Mouse (Mus musculus) adrenal gland, adult 2 months (tissue): Measurements from ENCODE around the gene Ttc30b. TPM values are rescaled to one million over a fixed set of nuclear protein-coding genes. Genes with fewer than 3 reads are reported as not detected.
"Not testable (repeated sequence)": the region's sequence is repeated elsewhere in the genome, so short reads cannot be mapped to it uniquely, and the experiment has no call there.

Experiments
- DNase-seq: peaks from one replicate; pipeline ENCODE4 v3.0.0; 2021
- polyA plus RNA-seq: library from polyadenylated mRNA; depleted of rRNA; stranded (reverse); fragments of >200 nt; gene quantifications from 2 replicates; pipeline ENCODE4 v1.2.3, GENCODE M21; 2012; rRNA removed
- total RNA-seq, 2 experiments: library from RNA; stranded (reverse); gene quantifications; 2 replicates each; pipeline ENCODE4 v1.2.3; 2021

Gene Ttc30b
- total and polyA plus RNA-seq, 3 experiments: 12.5 to 27.4 (median 25.3) TPM

DNA sequence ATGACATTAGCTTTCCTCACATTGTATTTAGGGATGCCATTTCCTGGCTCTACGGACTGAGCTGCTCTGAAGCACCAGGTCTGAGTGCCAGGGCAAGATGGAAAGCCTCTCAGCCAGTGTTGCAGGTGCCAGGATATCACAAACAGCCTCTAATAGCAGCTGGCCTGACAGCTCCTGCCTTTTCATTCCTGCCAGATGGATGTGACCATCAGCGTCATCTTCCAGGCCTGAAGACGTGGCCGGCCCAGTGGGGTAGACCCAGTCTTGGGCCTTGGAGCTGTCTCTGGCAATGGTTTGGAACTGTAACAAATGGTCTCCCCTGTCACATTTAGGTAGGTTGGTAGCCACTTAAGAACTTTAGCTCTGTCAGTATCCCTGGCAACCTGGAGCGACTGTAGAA lies 14.9 kb upstream of the Ttc30b start:
- DNase-seq: no peak

DNA sequence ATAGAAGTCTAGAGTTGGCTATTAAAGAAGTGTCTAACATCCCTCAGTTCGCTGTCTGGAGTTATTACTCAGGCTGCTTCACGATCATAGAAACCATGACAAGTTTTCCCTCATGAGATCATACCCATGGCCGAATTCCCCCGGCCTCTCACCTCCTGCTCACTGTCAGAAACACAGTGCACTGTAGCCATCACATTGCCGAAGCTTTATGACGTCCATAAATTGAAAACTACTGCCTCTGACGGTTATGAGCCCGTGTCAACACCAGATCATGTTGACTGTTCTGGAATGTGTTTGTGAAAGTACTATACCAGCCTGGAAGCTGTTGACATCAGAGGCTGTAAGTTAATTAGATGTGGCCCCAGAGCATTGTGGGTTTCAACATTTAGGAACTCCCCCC lies 12.3 kb upstream of the Ttc30b start:
- DNase-seq: no peak

DNA sequence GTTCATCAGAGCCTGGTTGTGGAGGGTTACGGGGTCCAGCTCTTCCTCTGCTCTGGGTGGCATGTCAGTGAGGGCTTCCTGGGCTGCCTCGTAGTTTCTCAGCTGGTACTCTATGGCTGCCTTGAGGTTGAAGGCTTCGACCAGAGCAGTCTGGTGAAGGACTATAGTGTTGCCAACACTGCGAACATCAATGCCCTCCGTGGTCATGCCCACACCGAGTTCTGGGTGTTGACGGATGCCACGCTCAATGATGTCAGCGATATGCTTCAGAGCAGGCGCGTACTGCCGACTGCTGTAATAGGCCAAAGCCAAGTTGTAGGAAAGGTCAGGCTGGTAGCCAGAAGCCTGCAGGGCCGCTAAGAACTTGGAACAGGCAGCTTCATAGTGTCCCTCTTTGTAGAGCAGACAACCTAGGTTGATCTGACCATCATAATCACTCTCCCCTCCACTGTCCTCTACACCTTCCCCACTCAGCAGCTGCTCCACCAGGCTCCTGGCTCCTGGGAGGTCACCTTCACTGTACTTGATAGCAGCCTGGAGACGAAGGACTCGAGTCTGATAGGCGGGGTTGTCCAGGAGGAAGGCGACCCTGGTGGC lies 767 bp downstream of the Ttc30b start:
- DNase-seq: peak; percentile 24

DNA sequence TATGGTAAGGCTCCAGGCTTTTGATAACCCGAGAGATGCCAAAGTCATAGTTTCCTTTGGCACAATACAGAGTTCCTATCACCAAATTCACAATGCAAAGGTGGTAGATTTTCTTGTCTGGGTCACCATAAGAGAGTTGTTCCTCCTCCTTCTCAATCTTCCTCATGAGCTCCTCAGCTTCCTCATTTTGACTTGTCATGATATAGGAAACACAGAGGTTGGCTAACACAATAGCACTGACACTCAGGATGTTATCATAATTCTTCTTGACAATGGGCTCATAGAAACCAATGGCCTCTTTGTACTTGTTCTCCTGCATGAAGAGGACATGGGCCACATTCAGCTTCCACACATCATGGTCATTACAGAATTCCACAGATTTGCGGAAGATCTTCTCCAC lies 1.7 kb downstream of the Ttc30b start:
- DNase-seq: not testable (repeated sequence)

DNA sequence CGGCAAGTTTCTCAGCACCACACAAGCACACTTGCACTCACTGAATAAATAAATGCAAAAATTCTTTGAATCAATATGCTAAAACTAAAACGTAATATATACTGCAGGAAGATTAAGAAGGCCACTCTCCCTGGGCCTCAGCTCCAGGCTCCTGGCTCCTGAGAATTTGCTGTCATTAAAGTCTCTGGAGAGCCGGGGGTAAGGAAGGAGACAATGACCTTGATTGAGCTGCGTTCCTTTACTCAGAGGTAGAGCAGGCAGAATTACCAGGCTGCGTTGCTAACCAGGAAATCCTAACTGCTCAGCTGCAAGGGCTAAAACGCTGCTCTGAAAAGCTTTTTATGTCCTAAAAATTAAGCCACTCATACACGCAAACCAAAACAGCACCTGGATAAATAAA lies 4.8 kb downstream of the Ttc30b start:
- DNase-seq: peak; percentile 22

DNA sequence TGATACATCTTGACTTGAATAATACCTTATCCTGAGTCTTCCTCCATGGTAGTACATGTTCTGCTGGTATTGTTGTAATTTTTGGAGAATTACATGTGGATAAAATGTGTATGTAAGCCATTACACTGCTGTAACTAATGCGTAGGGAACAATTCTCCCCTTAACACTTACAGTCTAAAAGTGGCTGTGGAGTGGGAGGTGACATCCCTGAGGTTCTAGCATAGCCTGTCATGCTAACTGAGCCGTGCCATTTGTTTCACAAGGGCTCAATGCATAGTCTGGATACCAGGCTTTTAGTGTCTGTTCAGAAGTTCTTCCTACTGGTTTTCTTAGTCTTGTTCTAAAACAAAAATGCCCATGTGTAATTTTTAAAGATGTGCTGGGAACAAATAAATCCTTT lies 7.4 kb downstream of the Ttc30b start:
- DNase-seq: no peak

DNA sequence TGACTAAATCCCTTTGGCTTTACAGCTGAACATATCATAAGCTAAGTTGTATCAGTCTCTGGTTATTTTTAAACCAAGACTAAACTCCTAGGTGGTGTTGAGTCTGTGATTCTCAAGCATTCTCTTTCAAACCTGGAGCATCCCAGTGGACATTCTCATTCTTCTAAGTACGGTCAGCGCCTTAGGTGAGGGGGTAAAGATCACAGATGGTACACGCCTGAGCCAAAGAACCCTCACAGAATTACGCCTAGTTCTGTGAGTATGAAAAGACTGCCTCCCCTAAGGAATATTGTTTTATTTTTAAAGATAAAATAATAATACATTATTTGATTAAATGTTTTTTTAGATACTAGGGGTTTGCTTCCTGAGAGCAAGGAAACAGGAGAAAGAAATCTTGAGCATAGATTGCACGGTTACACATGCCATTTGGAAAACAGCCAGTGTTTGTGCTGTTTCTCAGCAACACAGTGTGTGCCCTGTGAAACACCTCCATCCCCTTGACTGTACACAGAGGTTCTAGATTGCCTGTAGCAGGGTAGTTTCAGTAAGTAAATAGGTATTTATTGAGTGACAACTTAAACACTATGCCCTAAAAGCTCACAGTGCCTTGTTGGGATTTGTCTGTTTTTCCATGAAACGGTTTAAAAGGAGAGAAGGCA lies 8.5 kb downstream of the Ttc30b start:
- DNase-seq: no peak

DNA sequence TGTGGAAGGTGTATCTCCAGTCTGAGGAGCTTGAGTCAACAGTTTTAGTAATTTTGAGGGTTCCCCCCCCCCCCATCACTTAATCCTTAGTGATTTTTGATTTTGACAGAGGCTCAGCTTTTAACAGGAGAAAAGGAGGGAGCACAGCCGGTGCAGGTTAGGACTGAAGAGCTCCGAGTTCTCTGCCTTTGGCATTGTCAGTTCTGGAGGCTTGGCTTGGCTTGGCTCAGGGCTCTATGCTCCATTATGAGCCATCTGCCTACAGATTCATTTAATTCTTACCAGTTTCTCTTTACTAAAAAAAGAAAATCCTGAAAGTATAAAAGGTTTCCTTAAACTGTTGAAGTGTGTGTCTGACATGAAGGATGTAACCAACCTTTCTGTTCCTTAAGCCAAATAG lies 9.2 kb downstream of the Ttc30b start:
- no peak for DNase-seq

DNA sequence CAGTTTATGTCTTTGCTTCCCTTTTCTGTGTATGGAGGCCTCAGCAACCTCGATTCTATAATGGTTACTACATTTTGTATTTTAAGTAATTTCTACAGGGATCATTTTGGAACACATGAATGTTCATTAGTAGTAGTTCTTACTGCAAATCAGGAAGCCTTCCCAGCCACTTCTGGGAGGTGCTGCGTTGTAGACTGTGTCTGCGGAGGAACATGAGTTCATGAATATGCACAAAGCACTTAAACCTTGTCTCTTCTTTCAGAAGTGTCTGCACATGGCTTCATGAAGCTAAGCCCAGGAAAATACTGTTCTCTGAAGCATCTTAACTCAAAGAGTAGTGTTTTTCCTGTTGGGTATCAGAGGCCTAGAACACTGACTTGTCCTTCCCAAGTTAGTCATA lies 10.4 kb downstream of the Ttc30b start:
- DNase-seq: no peak

DNA sequence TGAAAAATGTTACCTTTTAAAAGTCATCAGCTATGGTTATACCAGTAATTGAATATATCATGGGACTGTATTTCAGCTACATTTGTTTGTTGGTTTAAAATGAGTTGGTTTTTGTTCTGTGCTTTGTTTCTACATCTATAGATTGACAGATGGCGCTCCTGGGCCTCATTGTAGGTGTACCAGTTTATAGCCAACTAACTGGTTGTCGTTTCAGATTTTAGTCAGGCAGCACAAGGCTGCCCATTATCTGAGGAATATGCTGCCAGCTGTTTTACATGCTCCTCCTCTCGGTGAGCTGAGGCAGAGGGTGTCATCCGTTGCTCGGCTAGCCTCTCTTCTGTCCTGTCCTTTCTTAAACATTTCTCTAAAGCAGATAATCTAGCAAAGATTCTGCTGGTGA lies 12.3 kb downstream of the Ttc30b start:
- no peak for DNase-seq

DNA sequence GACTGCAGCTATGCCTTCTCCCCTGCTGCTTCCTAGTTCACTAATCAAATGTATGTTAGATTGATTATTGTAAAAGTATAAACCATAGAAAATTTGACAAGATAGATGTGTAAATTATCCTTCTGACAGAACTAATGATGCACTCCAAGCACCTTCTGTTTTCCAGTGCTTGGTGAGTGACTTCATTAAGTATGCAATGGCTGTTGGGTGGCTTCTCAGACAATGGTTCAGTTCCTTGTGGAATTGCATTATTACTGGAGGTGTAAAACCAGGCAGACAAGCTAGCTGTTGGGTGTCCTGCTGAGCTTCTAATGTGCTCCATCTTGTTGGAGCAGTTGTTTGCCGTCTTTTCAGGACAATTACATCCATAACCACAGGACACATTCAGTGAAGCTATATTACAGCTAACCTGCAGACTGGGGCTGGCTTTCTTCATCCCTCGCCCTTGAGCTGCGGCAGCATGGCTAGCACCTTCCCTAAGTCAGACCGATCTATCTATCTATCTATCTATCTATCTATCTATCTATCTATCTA lies 14.5 kb downstream of the Ttc30b start:
- DNase-seq: no peak

DNA sequence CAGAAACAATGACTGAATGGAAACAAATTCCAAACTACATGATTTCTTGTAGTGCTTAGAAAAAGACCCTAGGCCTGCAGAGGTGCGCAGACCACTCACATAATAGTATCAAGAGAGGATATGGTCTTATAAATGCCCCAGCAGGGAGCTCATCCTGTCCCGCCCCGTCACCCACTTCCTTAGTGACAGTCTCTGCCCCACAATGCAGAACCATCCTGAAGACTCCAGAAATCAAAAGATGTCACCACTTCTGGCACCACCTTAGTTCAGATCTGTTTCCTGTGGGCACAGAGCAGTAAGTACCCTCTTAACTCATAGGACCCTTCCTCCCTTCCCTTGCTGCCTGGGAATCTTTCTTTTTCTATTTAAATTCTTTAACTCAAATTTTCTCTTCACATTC lies 23.3 kb downstream of the Ttc30b start:
- DNase-seq: no peak

DNA sequence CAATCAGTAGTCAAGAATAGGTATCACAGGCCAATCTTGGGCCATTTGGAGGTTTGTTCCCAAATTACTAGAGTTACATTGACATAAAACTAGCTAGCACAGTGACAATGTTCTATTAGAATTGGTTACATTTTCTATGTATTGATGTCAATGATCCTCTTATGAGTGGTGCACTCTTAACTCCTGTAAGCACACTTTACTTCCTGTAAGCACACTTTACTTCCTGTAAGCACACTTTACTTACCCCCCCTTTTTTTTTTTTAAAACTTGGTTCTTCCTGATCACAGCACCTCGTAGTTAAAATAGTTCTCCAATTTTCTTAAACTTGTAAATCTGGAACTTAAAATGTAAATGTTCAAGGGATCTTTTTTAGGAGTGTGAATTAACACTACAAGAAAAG lies 31.2 kb downstream of the Ttc30b start:
- DNase-seq: no peak

DNA sequence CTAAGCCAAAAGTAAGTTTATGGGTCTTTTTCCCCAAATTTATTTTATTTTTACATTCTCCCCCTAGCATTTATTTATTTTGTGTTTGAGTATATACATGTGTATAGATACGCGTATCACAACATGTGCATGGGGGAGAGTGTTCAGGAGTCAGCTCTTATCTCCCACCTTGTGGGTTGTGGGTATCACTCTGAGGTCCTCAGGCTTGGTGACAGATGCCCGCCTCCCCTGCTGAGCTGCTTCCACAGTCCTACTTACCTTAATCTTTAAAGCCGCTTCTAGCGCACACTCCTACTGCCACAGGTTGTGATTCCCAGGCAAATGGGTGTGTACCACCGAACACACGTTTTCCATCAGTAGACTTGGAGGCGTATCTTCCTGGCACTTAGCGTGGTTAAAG lies 36.5 kb downstream of the Ttc30b start:
- no peak for DNase-seq

DNA sequence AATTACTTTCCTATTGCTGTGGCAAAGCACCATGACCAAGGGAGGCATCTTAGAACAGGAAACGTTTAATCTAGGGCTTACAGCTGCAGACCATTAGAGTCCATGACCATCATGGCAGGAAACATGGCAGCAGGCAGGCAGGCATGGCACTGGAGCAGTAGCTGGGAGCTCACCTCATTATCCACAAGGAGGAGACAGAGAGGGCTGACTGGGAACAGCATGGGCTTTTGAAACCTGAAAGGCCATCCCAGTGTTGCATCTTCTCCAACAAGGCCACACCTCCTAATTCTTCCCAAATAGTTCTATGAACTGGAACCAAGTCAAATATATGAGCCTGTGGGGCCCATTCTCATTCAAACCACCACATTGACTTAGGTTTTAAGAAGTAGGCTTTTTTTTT lies 38.1 kb downstream of the Ttc30b start:
- DNase-seq: no peak

DNA sequence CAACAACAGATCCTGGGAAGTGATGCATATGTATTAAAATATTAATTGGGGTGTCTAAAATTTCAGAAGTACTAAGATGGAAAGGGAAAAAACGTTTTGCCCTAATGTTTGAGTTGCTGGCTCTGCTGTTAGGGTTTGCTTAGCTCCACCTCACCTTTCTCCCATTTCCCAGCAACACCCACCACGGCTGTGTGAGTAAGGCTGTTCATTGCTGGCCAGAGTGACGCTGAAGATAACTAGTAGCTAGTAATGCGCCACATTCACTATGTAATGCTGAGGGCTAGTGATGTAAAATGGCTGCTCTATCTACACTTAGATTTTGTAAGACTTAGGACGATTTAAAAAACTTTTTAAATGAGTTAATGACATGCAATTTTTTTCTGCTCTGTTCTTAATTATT lies 42.7 kb downstream of the Ttc30b start:
- DNase-seq: no peak

DNA sequence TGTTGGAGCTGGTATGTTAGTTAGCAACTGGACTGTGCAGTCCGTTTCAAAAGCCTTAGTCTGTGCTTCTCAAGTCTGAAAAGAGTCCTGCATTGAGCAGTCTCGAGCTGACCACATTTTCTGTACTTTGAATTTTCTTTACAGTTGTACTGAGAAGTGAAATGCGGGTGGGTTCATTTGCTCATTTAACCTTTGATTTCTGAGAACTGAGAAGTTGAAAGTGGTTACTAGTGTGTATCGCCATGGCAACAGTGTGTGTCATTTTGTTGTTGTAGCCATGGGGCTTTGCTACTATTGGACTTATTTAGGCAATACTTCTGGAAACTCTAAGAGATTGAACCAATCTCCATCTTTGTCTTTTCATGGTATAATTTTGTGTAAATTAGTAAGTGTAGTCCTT lies 46.4 kb downstream of the Ttc30b start:
- peak; percentile 33 for DNase-seq

Other genes with a start within 250 kb of the Ttc30b start
- gene Nfe2l2, start 233.9 kb downstream of the Ttc30b start, total RNA-seq: 100 to 1,000 TPM in 1 of 2 experiments, 10 to 100 TPM in 1; 84.3 to 124 TPM
- gene Nfe2l2, start 233.9 kb downstream of the Ttc30b start, polyA plus RNA-seq: 36.3 and 42.9 TPM in 2 replicates
- gene Agps, start 106.4 kb downstream of the Ttc30b start, total RNA-seq: 10 to 100 TPM; 28.7 to 36.9 TPM
- gene Agps, start 106.4 kb downstream of the Ttc30b start, polyA plus RNA-seq: 1.7 and 1.9 TPM in 2 replicates
- under 1 TPM; 0.23 to 0.62 TPM for gene Ttc30a2, start 39.6 kb upstream of the Ttc30b start, total RNA-seq
- gene Ttc30a2, start 39.6 kb upstream of the Ttc30b start, polyA plus RNA-seq: 0.38 and 0.49 TPM in 2 replicates
- gene Ttc30a1, start 43.4 kb upstream of the Ttc30b start, total RNA-seq: 1 to 10 TPM; 1.8 to 4.1 TPM
- 3.1 and 3.4 TPM in 2 replicates for gene Ttc30a1, start 43.4 kb upstream of the Ttc30b start, polyA plus RNA-seq